Mouse (Mus musculus) myocyte (in vitro differentiated cells): Measurements from ENCODE around the gene Abhd10. TPM values are rescaled to one million over a fixed set of nuclear protein-coding genes. Genes with fewer than 3 reads are reported as not detected.

Experiments
- H3K27me3 ChIP-seq: one replicate; pipeline ENCODE4 v1.6.1; 2011; ENCODE audit not compliant: control insufficient read depth, insufficient read depth, insufficient read length
- H3K36me3 ChIP-seq: one replicate; pipeline ENCODE4 v1.6.1; 2011; ENCODE audit not compliant: control insufficient read depth, insufficient read depth
- H3K4me2 ChIP-seq: one replicate; pipeline ENCODE4 v1.6.1; 2011; ENCODE audit warnings: low read depth, control low read depth
- H3K4me3 ChIP-seq: one replicate; pipeline ENCODE4 v1.5.1; 2011; ENCODE audit warnings: mild to moderate bottlenecking, control low read depth, moderate library complexity
- H3K79me2 ChIP-seq: one replicate; pipeline ENCODE4 v1.6.1; 2011; ENCODE audit not compliant: control insufficient read depth, insufficient read depth
- H3ac ChIP-seq: one replicate; pipeline ENCODE4 v1.6.1; 2011; ENCODE audit not compliant: control insufficient read depth, insufficient read length
- CEBPB ChIP-seq: IDR thresholded peaks from 2 replicates; pipeline ENCODE4 v1.6.1; 2011; ENCODE audit warnings: mild to moderate bottlenecking, moderate library complexity; ENCODE audit not compliant: poor library complexity, insufficient read depth, severe bottlenecking
- E2F4 ChIP-seq: IDR thresholded peaks from one replicate; pipeline ENCODE4 v1.6.1; 2011; ENCODE audit warnings: mild to moderate bottlenecking, control low read depth, moderate library complexity; ENCODE audit not compliant: insufficient read depth
- MAX ChIP-seq: IDR thresholded peaks from one replicate; pipeline ENCODE4 v1.6.1; 2011; ENCODE audit warnings: low read depth, mild to moderate bottlenecking, control low read depth
- MYOD1 ChIP-seq, 3 experiments: IDR thresholded peaks; one replicate each; pipeline ENCODE4 v1.6.1; 2011; ENCODE audit warnings: control low read depth in 2 of 3, low read depth in 2 of 3, mild to moderate bottlenecking in 2 of 3, moderate library complexity in 1 of 3; ENCODE audit not compliant: insufficient read length in 2 of 3, control insufficient read depth in 1 of 3
- MYOG ChIP-seq, 3 experiments: IDR thresholded peaks; one replicate each; pipeline ENCODE4 v1.6.1; 2011; ENCODE audit warnings: control low read depth in 2 of 3, low read depth in 2 of 3, mild to moderate bottlenecking in 2 of 3; ENCODE audit not compliant: insufficient read length in 2 of 3, control insufficient read depth in 1 of 3, insufficient read depth in 1 of 3
- POLR2A ChIP-seq: IDR thresholded peaks from one replicate; pipeline ENCODE4 v1.6.1; 2011; ENCODE audit warnings: low read depth, mild to moderate bottlenecking, control low read depth, moderate library complexity; ENCODE audit not compliant: insufficient read length
- POLR2AphosphoS2 ChIP-seq: IDR thresholded peaks from one replicate; pipeline ENCODE4 v1.6.1; 2011; ENCODE audit warnings: low read depth, control low read depth; ENCODE audit not compliant: insufficient read length
- REST ChIP-seq: IDR thresholded peaks from one replicate; pipeline ENCODE4 v1.6.1; 2011; ENCODE audit warnings: mild to moderate bottlenecking, control low read depth, moderate library complexity; ENCODE audit not compliant: insufficient read depth, insufficient read length
- SRF ChIP-seq: IDR thresholded peaks from one replicate; pipeline ENCODE4 v1.6.1; 2011; ENCODE audit warnings: low read depth; ENCODE audit not compliant: control insufficient read depth, insufficient read length
- TCF12 ChIP-seq: IDR thresholded peaks from one replicate; pipeline ENCODE4 v1.6.1; 2011; ENCODE audit warnings: mild to moderate bottlenecking, control low read depth; ENCODE audit not compliant: poor library complexity, insufficient read depth, severe bottlenecking
- TCF3 ChIP-seq: IDR thresholded peaks from one replicate; pipeline ENCODE4 v1.6.1; 2011; ENCODE audit warnings: low read depth, control low read depth; ENCODE audit not compliant: insufficient read length
- USF1 ChIP-seq: IDR thresholded peaks from one replicate; pipeline ENCODE4 v1.6.1; 2011; ENCODE audit warnings: low read depth, mild to moderate bottlenecking, control low read depth, moderate library complexity
- polyA plus RNA-seq: library from polyadenylated mRNA; unstranded; fragments of >200 nt; fragmentation: generic; extraction: Trizol; gene quantifications from one replicate; pipeline ENCODE4 v1.2.1, GENCODE M21; 2012; ENCODE audit warnings: missing spikeins

The Abhd10 gene
- 6.9 TPM for polyA plus RNA-seq

GRCm38 (mm10) chr16:45742615-45743476 is at the start of gene Abhd10:
Abhd10 (minus strand) TSS chr16:45742955.
- H3K36me3 ChIP-seq = peaks cover 20% of the 10 kb centered on the region
- peak within 1 kb of the TSS; percentile 52 for H3K4me3 ChIP-seq
- TF ChIP-seq POLR2AphosphoS2 (peak; percentile 91), TCF12 (no peak), MAX (no peak), E2F4 (peak; percentile 90), REST (no peak), SRF (no peak), TCF3 (no peak), MYOG (IDR thresholded peaks at IDR 0.05; ENCODE audit: control insufficient read depth in 1 of 3, insufficient read depth in 1 of 3, insufficient read length in 2 of 3, low read depth in 2 of 3) (peak in 1 of 3 experiments; percentile 59), USF1 (peak; percentile 76), POLR2A (peak; percentile 86), MYOD1 (IDR thresholded peaks at IDR 0.05; ENCODE audit: control insufficient read depth in 1 of 3, insufficient read length in 2 of 3, low read depth in 2 of 3) (peak in 1 of 3 experiments; percentile 39), CEBPB (no peak)
- H3K79me2 ChIP-seq = peaks cover 26% of the 10 kb centered on the region
- H3K27me3 ChIP-seq = no peaks in the 10 kb centered on the region
- H3K4me2 ChIP-seq = peak within 1 kb of the TSS; percentile 70
- H3ac ChIP-seq = peak within 1 kb of the TSS; percentile 35

- H3ac ChIP-seq = no peak overlapping the region
- no peak for TF ChIP-seq SRF
- no peak for TF ChIP-seq POLR2A
- TF ChIP-seq E2F4 = no peak
- TF ChIP-seq POLR2AphosphoS2 = no peak
- TF ChIP-seq CEBPB = no peak
- TF ChIP-seq MYOG (IDR thresholded peaks at IDR 0.05; ENCODE audit: control insufficient read depth in 1 of 3, insufficient read depth in 1 of 3, insufficient read length in 2 of 3, low read depth in 2 of 3) = no peak
- TF ChIP-seq MAX = no peak
- TF ChIP-seq TCF3 = no peak
- TF ChIP-seq REST = no peak
- H3K36me3 ChIP-seq = peaks cover 50% of the 10 kb centered on the region
- H3K4me2 ChIP-seq = no peak overlapping the region
- H3K4me3 ChIP-seq = no peak overlapping the region
- H3K79me2 ChIP-seq = no peaks in the 10 kb centered on the region
- H3K27me3 ChIP-seq = no peaks in the 10 kb centered on the region
Measured at GRCm38 (mm10) chr16:45791286-45791685, 48.5 kb upstream of the Abhd10 start.

GRCm38 (mm10) chr16:45789311-45789710 is 46.6 kb upstream of the Abhd10 start:
- Histone ChIP-seq H3K4me2 (no peak overlapping the region), H3K27me3 (no peaks in the 10 kb centered on the region), H3K79me2 (no peaks in the 10 kb centered on the region), H3ac (no peak overlapping the region), H3K4me3 (no peak overlapping the region), H3K36me3 (peaks cover 57% of the 10 kb centered on the region)
- TF ChIP-seq POLR2AphosphoS2 (no peak), MYOG (IDR thresholded peaks at IDR 0.05; ENCODE audit: control insufficient read depth in 1 of 3, insufficient read depth in 1 of 3, insufficient read length in 2 of 3, low read depth in 2 of 3) (no peak), REST (no peak), POLR2A (no peak), USF1 (no peak), MYOD1 (IDR thresholded peaks at IDR 0.05; ENCODE audit: control insufficient read depth in 1 of 3, insufficient read length in 2 of 3, low read depth in 2 of 3) (no peak), TCF3 (no peak), CEBPB (no peak), SRF (no peak), MAX (no peak), TCF12 (no peak), E2F4 (no peak)

- H3ac ChIP-seq = no peak overlapping the region
- no peak overlapping the region for H3K4me2 ChIP-seq
- H3K4me3 ChIP-seq = no peak overlapping the region
- TF ChIP-seq MYOD1 (IDR thresholded peaks at IDR 0.05; ENCODE audit: control insufficient read depth in 1 of 3, insufficient read length in 2 of 3, low read depth in 2 of 3) = no peak
- no peak for TF ChIP-seq E2F4
- no peak for TF ChIP-seq POLR2A
- no peak for TF ChIP-seq MYOG (IDR thresholded peaks at IDR 0.05; ENCODE audit: control insufficient read depth in 1 of 3, insufficient read depth in 1 of 3, insufficient read length in 2 of 3, low read depth in 2 of 3)
- TF ChIP-seq TCF12 = no peak
- no peak for TF ChIP-seq SRF
- TF ChIP-seq USF1 = no peak
- TF ChIP-seq CEBPB = no peak
- no peak for TF ChIP-seq REST
- no peak for TF ChIP-seq TCF3
- TF ChIP-seq MAX = no peak
- no peak for TF ChIP-seq POLR2AphosphoS2
- H3K36me3 ChIP-seq = peaks cover 48% of the 10 kb centered on the region
- H3K27me3 ChIP-seq = no peaks in the 10 kb centered on the region
- H3K79me2 ChIP-seq = no peaks in the 10 kb centered on the region
Measured at GRCm38 (mm10) chr16:45787650-45788049, 44.9 kb upstream of the Abhd10 start.
